Mouse (Mus musculus) forebrain, embryonic 12.5 days (tissue): ENCODE results near the gene Mrpl33. TPM values are rescaled to one million over a fixed set of nuclear protein-coding genes. Genes with fewer than 3 reads are reported as not detected.

Experiments used
- ATAC-seq: fragments of 200-750 bp; cut with Nextera tagmentation; 2 replicates; pipeline ENCODE4 v1.8.0; 2017; ENCODE audit warnings: moderate TSS enrichment; ENCODE audit not compliant: low FRiP score
- H3K27ac ChIP-seq: fragments of 300-500 bp; sonication (generic); 2 replicates; pipeline ENCODE4 v1.5.1; 2016; ENCODE audit warnings: mild to moderate bottlenecking
- H3K27me3 ChIP-seq: fragments of 300-500 bp; sonication (generic); 2 replicates; pipeline ENCODE4 v1.6.1; 2016; ENCODE audit warnings: mild to moderate bottlenecking
- H3K36me3 ChIP-seq: fragments of 300-500 bp; sonication (generic); replicated peaks from 2 replicates; pipeline ENCODE4 v1.6.1; 2016; ENCODE audit warnings: mild to moderate bottlenecking
- H3K4me1 ChIP-seq: fragments of 300-500 bp; sonication (generic); 2 replicates; pipeline ENCODE4 v1.6.1; 2016
- H3K4me2 ChIP-seq: fragments of 300-500 bp; sonication (generic); 2 replicates; pipeline ENCODE4 v1.6.1; 2016; ENCODE audit warnings: mild to moderate bottlenecking, moderate library complexity
- H3K4me3 ChIP-seq: fragments of 300-500 bp; sonication (generic); replicated peaks from 2 replicates; pipeline ENCODE4 v1.5.1; 2016; ENCODE audit warnings: mild to moderate bottlenecking
- H3K9ac ChIP-seq: fragments of 300-500 bp; sonication (generic); 2 replicates; pipeline ENCODE4 v1.6.1; 2016; ENCODE audit warnings: mild to moderate bottlenecking
- H3K9me3 ChIP-seq: fragments of 300-500 bp; sonication (generic); 2 replicates; pipeline ENCODE4 v1.6.1; 2016
- WGBS: fragments of 180-500 bp; shearing (Covaris S2); methylation state at CpG from one replicate; pipeline ENCODE4 v1.1.7; 2016; 5-methylcytosine and 5-hydroxymethylcytosine counted together
- polyA plus RNA-seq: library from polyadenylated mRNA; unstranded; fragments of >200 nt; fragmentation: Nextera tagmentation; extraction: Ambion mirVana; gene quantifications from 2 replicates; pipeline ENCODE4 v1.2.1, GENCODE M21; 2016

The Mrpl33 gene
- 217 and 231 TPM in 2 replicates for polyA plus RNA-seq

- H3K4me2 ChIP-seq = peak within 1 kb of the TSS; percentile 55
- 8% methylated on average over 26 of the region's 26 CpGs for WGBS
- H3K36me3 ChIP-seq = no peaks in the 10 kb centered on the region
- peaks cover 6% of the 10 kb centered on the region; the same call in 1 of the 2 replicates for H3K27me3 ChIP-seq
- no peak for ATAC-seq
- H3K9ac ChIP-seq = peak within 1 kb of the TSS; percentile 42; the same call in 1 of the 2 replicates
- peaks cover 8% of the 10 kb centered on the region; the same call in 1 of the 2 replicates for H3K4me1 ChIP-seq
- H3K9me3 ChIP-seq = no peaks in the 10 kb centered on the region
- H3K4me3 ChIP-seq = peak within 1 kb of the TSS; percentile 30
- H3K27ac ChIP-seq = no peak within 1 kb of the TSS
Measured at GRCm38 (mm10) chr5:31596481-31597429, at the start of gene Mrpl33. Gene Mrpl33 (plus strand): TSS chr5:31596935.

DNA sequence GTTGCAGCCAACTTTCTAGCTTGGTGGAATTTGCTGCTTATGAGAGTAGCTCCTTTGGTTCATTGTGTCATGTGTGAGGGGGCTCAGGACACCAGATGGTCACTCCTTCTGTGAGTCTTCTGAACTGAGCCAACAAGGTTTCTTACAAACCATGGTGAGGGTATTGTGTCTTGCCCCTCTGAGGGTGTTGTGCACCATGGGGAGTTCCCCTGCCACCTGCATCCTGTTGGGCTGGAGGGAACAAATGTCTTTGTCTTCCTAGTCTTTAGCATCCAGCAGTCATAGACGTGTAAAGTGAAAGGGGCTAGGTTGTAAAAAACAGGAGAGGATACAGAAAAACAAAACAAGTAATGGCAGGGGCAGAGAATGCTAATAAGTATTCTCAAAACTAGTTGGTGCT lies 37.3 kb upstream of the Mrpl33 start:
- Histone ChIP-seq H3K4me1 (no peaks in the 10 kb centered on the region), H3K9ac (no peak overlapping the region), H3K36me3 (peaks cover 46% of the 10 kb centered on the region), H3K4me3 (no peak overlapping the region), H3K27ac (no peak overlapping the region), H3K9me3 (no peaks in the 10 kb centered on the region), H3K27me3 (no peaks in the 10 kb centered on the region), H3K4me2 (no peak overlapping the region)
- no peak for ATAC-seq
- WGBS = 37% methylated on average over 1 of the region's 1 CpGs

GRCm38 (mm10) chr5:31560352-31560751 lies 36.4 kb upstream of the Mrpl33 start:
- Histone ChIP-seq H3K4me3 (no peak overlapping the region), H3K27me3 (no peaks in the 10 kb centered on the region), H3K9ac (no peak overlapping the region), H3K36me3 (peaks cover 38% of the 10 kb centered on the region), H3K4me2 (no peak overlapping the region), H3K4me1 (no peaks in the 10 kb centered on the region), H3K9me3 (no peaks in the 10 kb centered on the region), H3K27ac (no peak overlapping the region)
- WGBS = 97% methylated on average over 2 of the region's 2 CpGs
- ATAC-seq = no peak

- peaks cover 31% of the 10 kb centered on the region for H3K36me3 ChIP-seq
- H3K9ac ChIP-seq = no peak overlapping the region
- H3K4me1 ChIP-seq = no peaks in the 10 kb centered on the region
- no peak overlapping the region for H3K27ac ChIP-seq
- WGBS = 92% methylated on average over 7 of the region's 7 CpGs
- no peaks in the 10 kb centered on the region for H3K27me3 ChIP-seq
- no peak overlapping the region for H3K4me3 ChIP-seq
- ATAC-seq = no peak
- no peak overlapping the region for H3K4me2 ChIP-seq
- no peaks in the 10 kb centered on the region for H3K9me3 ChIP-seq
Measured at GRCm38 (mm10) chr5:31562036-31562666, 34.6 kb upstream of the Mrpl33 start.

DNA sequence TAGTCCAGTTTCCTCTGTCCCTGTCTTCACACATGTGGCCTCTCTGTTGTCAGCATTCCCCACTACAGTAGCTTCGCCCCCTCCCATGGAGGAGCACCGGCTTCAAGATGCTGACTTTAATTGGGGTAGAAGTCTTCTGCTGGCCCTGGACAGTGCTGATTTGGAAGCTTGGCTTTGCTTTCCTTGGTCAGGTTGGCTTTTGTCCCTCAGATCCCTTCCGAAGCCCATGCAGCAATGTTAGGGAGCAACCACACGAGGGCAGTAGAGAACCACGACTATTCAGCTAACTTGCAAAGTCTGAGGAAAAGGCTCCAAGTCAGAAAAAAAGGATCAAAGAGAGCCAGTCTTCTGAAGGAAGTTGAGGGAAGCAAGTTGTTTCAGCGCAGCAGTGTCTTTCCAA lies 33.2 kb upstream of the Mrpl33 start:
- ATAC-seq = no peak
- Histone ChIP-seq H3K9ac (no peak overlapping the region), H3K4me1 (no peaks in the 10 kb centered on the region), H3K4me3 (no peak overlapping the region), H3K4me2 (no peak overlapping the region), H3K27me3 (no peaks in the 10 kb centered on the region), H3K9me3 (no peaks in the 10 kb centered on the region), H3K27ac (no peak overlapping the region), H3K36me3 (peaks cover 23% of the 10 kb centered on the region)
- WGBS = 10% methylated on average over 6 of the region's 6 CpGs

GRCm38 (mm10) chr5:31563905-31564304 lies 32.8 kb upstream of the Mrpl33 start:
- Histone ChIP-seq H3K4me2 (no peak overlapping the region), H3K9ac (no peak overlapping the region), H3K27ac (no peak overlapping the region), H3K36me3 (peaks cover 23% of the 10 kb centered on the region), H3K4me3 (no peak overlapping the region), H3K4me1 (no peaks in the 10 kb centered on the region), H3K27me3 (no peaks in the 10 kb centered on the region), H3K9me3 (no peaks in the 10 kb centered on the region)
- ATAC-seq = no peak
- WGBS = 50% methylated on average over 7 of the region's 7 CpGs

DNA sequence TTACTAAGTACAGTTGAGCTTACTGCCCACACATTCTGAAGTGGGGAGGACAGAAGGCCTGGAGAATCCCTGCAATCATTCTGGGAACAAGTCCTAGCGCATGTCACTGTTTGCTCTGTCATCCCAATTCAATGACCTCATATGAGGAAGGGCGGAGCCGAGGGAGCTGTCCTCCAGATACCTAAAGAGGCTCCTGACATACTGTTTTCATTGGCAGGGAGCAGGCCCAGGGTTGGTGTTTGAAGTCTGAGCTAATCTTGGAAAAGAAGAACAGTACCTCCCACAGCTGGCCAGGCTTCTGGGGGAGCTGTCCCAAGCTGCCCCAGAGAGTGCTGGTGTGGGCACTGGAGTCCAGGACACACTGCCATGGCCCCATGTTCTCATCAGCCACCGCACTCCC lies 31.8 kb upstream of the Mrpl33 start:
- H3K9me3 ChIP-seq = no peaks in the 10 kb centered on the region
- WGBS = 91% methylated on average over 4 of the region's 4 CpGs

GRCm38 (mm10) chr5:31566026-31566425 lies 30.7 kb upstream of the Mrpl33 start:
- no peaks in the 10 kb centered on the region for H3K27me3 ChIP-seq
- no peak overlapping the region for H3K9ac ChIP-seq
- no peaks in the 10 kb centered on the region for H3K9me3 ChIP-seq
- no peak overlapping the region for H3K27ac ChIP-seq
- peaks cover 7% of the 10 kb centered on the region; the same call in 1 of the 2 replicates for H3K36me3 ChIP-seq
- peaks cover 6% of the 10 kb centered on the region; the same call in 1 of the 2 replicates for H3K4me1 ChIP-seq
- ATAC-seq = no peak
- H3K4me3 ChIP-seq = no peak overlapping the region
- no peak overlapping the region for H3K4me2 ChIP-seq
- 70% methylated on average over 7 of the region's 7 CpGs for WGBS

More for the DNA sequence above, 31.8 kb upstream of the Mrpl33 start:
- H3K4me1 ChIP-seq = no peaks in the 10 kb centered on the region
- H3K4me2 ChIP-seq = no peak overlapping the region
- no peak overlapping the region for H3K27ac ChIP-seq
- H3K27me3 ChIP-seq = no peaks in the 10 kb centered on the region
- peaks cover 14% of the 10 kb centered on the region for H3K36me3 ChIP-seq
- H3K9ac ChIP-seq = no peak overlapping the region
- no peak overlapping the region for H3K4me3 ChIP-seq
- no peak for ATAC-seq

DNA sequence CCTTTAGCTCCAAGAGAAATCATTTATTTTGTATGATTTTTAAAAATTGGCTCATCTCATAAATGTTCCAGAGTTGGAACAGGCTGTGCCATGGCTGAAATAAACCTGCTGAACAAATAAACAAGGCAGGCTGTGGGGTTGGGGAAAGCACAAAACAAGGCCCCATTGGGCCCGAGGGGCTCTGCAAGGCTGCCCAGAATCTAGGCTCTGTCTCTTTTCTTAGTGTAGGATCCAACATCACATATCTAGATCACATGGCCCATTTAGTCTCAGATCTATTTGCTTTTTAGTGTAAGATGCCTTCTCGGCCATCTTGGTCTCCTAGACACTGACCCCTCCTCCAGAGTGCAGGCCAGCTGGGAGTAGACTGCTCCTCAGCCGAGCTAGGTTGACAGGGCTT lies 30.3 kb upstream of the Mrpl33 start:
- no peak overlapping the region for H3K27ac ChIP-seq
- peaks cover 7% of the 10 kb centered on the region; the same call in 1 of the 2 replicates for H3K36me3 ChIP-seq
- no peak overlapping the region for H3K4me2 ChIP-seq
- ATAC-seq = no peak
- H3K4me1 ChIP-seq = peaks cover 10% of the 10 kb centered on the region; the same call in 1 of the 2 replicates
- no peak overlapping the region for H3K9ac ChIP-seq
- no peaks in the 10 kb centered on the region for H3K27me3 ChIP-seq
- no peaks in the 10 kb centered on the region for H3K9me3 ChIP-seq
- no peak overlapping the region for H3K4me3 ChIP-seq
- 74% methylated on average over 3 of the region's 3 CpGs for WGBS

GRCm38 (mm10) chr5:31567951-31568657 lies 28.6 kb upstream of the Mrpl33 start:
- WGBS = 76% methylated on average over 5 of the region's 5 CpGs
- Histone ChIP-seq H3K9ac (no peak overlapping the region), H3K36me3 (no peaks in the 10 kb centered on the region), H3K9me3 (no peaks in the 10 kb centered on the region), H3K4me3 (no peak overlapping the region), H3K27me3 (no peaks in the 10 kb centered on the region), H3K4me2 (no peak overlapping the region), H3K4me1 (peaks cover 11% of the 10 kb centered on the region; the same call in 1 of the 2 replicates), H3K27ac (no peak overlapping the region)
- no peak for ATAC-seq

DNA sequence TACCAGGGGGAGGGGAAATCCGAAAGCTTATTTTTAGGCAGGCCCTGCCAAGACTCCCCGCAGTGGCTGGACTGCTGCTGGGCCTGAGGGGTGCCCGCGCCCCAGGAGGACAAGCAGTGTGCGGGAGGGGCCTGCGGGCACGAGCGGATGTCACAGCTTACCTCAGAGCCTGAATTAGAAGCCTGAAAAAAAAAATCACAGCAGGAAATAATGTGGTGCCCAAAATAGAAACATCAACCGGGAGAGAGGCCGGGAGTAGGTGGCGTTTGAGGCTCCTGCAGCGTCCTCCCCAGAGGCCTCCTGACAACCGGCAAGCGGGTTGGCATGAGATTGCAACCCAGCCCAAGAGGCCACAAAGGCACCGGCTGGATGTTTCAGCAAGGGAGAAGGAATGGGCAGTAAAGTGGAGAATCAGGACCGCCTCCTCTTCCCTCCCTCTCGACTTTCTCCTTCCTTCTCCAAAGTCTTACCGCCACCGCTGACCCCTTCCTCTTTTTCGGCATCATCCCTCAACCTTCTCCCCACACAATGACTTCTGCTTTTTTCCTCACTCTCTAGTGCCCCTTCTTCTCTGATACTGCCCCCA lies 25.6 kb upstream of the Mrpl33 start:
- H3K4me1 ChIP-seq = peaks cover 11% of the 10 kb centered on the region; the same call in 1 of the 2 replicates
- H3K9me3 ChIP-seq = no peaks in the 10 kb centered on the region
- H3K4me2 ChIP-seq = no peak overlapping the region
- no peaks in the 10 kb centered on the region for H3K27me3 ChIP-seq
- ATAC-seq = no peak
- WGBS = 21% methylated on average over 20 of the region's 20 CpGs
- no peak overlapping the region for H3K4me3 ChIP-seq
- H3K27ac ChIP-seq = no peak overlapping the region
- no peaks in the 10 kb centered on the region for H3K36me3 ChIP-seq
- no peak overlapping the region for H3K9ac ChIP-seq

DNA sequence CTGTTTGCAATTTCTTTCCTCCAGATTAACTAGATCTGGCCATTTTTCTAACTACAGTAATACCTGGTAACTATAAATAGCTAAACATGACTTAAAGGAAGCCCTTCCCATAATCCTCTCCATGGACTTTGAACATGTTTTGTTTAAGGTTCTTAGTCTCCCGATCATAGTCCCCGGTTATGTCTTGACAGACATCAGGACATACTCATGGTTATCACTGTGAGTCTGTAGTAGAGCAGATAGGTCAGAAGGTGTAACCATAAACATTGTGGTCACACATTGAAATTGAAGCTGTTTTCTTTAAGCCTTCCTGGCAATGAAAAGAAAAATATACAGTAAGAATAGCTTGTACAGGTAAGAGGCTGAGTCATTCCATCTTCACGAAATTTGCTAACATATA lies 23.0 kb upstream of the Mrpl33 start:
- no peak overlapping the region for H3K4me3 ChIP-seq
- no peak for ATAC-seq
- H3K4me2 ChIP-seq = no peak overlapping the region
- H3K4me1 ChIP-seq = peaks cover 11% of the 10 kb centered on the region; the same call in 1 of the 2 replicates
- no peak overlapping the region for H3K9ac ChIP-seq
- no peak overlapping the region for H3K27ac ChIP-seq
- H3K36me3 ChIP-seq = no peaks in the 10 kb centered on the region
- H3K9me3 ChIP-seq = no peaks in the 10 kb centered on the region
- H3K27me3 ChIP-seq = no peaks in the 10 kb centered on the region
- WGBS = 92% methylated on average over 3 of the region's 3 CpGs
